Mouse (Mus musculus) neural tube, embryonic 15.5 days (tissue): Measurements from ENCODE around the gene Tars2. TPM values are rescaled to one million over a fixed set of nuclear protein-coding genes. Genes with fewer than 3 reads are reported as not detected.
"Not testable (repeated sequence)": the region's sequence is repeated elsewhere in the genome, so short reads cannot be mapped to it uniquely, and the experiment has no call there.

Source experiments
- ATAC-seq: fragments of 200-750 bp; cut with Nextera tagmentation; 2 replicates; pipeline ENCODE4 v1.8.0; 2017; ENCODE audit warnings: mild to moderate bottlenecking, moderate TSS enrichment, moderate library complexity; ENCODE audit not compliant: low FRiP score
- H3K27ac ChIP-seq: fragments of 300-500 bp; sonication (generic); replicated peaks from 2 replicates; pipeline ENCODE4 v1.5.1; 2015; ENCODE audit warnings: mild to moderate bottlenecking, inconsistent platforms
- H3K27me3 ChIP-seq: fragments of 300-500 bp; sonication (generic); replicated peaks from 2 replicates; pipeline ENCODE4 v1.6.1; 2015; ENCODE audit warnings: inconsistent platforms
- H3K36me3 ChIP-seq: fragments of 300-500 bp; sonication (generic); 2 replicates; pipeline ENCODE4 v1.6.1; 2015; ENCODE audit warnings: inconsistent platforms
- H3K4me1 ChIP-seq: fragments of 300-500 bp; sonication (generic); 2 replicates; pipeline ENCODE4 v1.6.1; 2015; ENCODE audit warnings: inconsistent platforms
- H3K4me2 ChIP-seq: fragments of 300-500 bp; sonication (generic); 2 replicates; pipeline ENCODE4 v1.6.1; 2015; ENCODE audit warnings: inconsistent platforms, mild to moderate bottlenecking, moderate library complexity
- H3K4me3 ChIP-seq: fragments of 300-500 bp; sonication (generic); replicated peaks from 2 replicates; pipeline ENCODE4 v1.5.1; 2015; ENCODE audit warnings: mild to moderate bottlenecking, inconsistent platforms
- H3K9ac ChIP-seq: fragments of 300-500 bp; sonication (generic); replicated peaks from 2 replicates; pipeline ENCODE4 v1.6.1; 2015; ENCODE audit warnings: mild to moderate bottlenecking, inconsistent platforms
- H3K9me3 ChIP-seq: fragments of 300-500 bp; sonication (generic); replicated peaks from 2 replicates; pipeline ENCODE4 v1.6.1; 2016; ENCODE audit warnings: inconsistent platforms
- WGBS: fragments of 180-500 bp; shearing (Covaris S2); methylation state at CpG from one replicate; pipeline ENCODE4 v1.1.7; 2015; ENCODE audit warnings: mixed read lengths; 5-methylcytosine and 5-hydroxymethylcytosine counted together
- polyA plus RNA-seq: library from polyadenylated mRNA; unstranded; fragments of >200 nt; fragmentation: Nextera tagmentation; extraction: Ambion mirVana; gene quantifications from 2 replicates; pipeline ENCODE4 v1.2.1, GENCODE M21; 2015

The Tars2 gene
- polyA plus RNA-seq, result 49.4 and 52.7 TPM in 2 replicates

DNA sequence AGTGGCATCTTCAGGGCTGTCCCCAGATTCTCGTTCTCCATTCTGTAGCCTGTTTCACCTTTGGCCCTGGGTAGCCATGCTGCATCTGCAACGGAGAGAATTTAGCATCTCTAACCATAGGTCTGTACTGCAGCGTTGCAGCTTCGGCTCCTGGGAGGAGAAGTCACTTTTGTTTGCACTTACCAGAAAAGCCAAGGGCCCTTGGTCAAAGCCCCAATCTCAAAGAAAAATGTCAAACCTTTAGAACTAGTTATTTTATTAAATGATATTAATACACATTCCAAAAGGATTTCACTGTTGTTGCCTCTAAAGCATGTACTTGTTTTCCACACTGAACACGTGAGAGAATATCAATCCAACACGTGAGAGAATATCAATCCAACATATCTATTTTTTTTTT lies at the start of gene Tars2:
Tars2 (minus strand) TSS at position 101 of the 400 bp plus-strand sequence.
- no peak within 1 kb of the TSS for H3K4me3 ChIP-seq
- WGBS, result 89% methylated on average over 6 of the region's 6 CpGs
- H3K4me2 ChIP-seq, result no peak within 1 kb of the TSS
- peaks cover 4% of the 10 kb centered on the region for H3K4me1 ChIP-seq
- no peak for ATAC-seq
- H3K9ac ChIP-seq, result no peak within 1 kb of the TSS
- no peak within 1 kb of the TSS for H3K27ac ChIP-seq
- peaks cover 22% of the 10 kb centered on the region for H3K36me3 ChIP-seq
- no peaks in the 10 kb centered on the region for H3K27me3 ChIP-seq
- no peaks in the 10 kb centered on the region for H3K9me3 ChIP-seq

DNA sequence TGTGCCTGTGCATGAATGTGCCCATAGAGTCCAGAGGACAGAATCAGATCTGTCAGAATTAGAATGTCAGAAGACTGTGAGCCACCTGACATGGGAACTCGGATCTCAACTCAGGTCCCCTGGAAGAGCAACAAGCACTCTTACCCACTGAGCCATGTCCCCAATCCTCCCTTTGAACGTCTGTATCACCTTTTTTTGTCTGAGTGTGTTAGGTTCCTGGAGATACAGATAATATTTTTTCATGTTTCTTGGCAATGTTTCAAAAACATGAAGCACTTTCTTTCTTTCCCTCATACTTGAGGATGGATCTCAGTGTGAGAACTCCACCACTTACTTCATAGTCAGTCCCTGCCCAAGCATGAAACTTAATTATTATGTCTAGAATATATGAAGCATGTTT lies 48.4 kb upstream of the Tars2 start:
- Histone ChIP-seq H3K27me3 (no peaks in the 10 kb centered on the region), H3K9me3 (no peaks in the 10 kb centered on the region), H3K27ac (no peak overlapping the region), H3K4me2 (no peak overlapping the region), H3K4me3 (no peak overlapping the region), H3K36me3 (peaks cover 13% of the 10 kb centered on the region), H3K4me1 (0 out of 2 replicates have a peak, but pooled peaks cover 5% of the 10 kb centered on the region), H3K9ac (no peak overlapping the region)
- WGBS, result 74% methylated on average over 2 of the region's 2 CpGs
- no peak for ATAC-seq

- not testable (repeated sequence) for H3K27me3 ChIP-seq, H3K4me2 ChIP-seq, H3K27ac ChIP-seq, H3K4me1 ChIP-seq, ATAC-seq, H3K9me3 ChIP-seq, H3K9ac ChIP-seq, H3K4me3 ChIP-seq
- peaks cover 13% of the 10 kb centered on the region for H3K36me3 ChIP-seq
- WGBS, result 92% methylated on average over 6 of the region's 6 CpGs
Measured at GRCm38 (mm10) chr3:95807630-95808029, 47.6 kb upstream of the Tars2 start.

- no peak for ATAC-seq
- H3K9ac ChIP-seq, result no peak overlapping the region
- WGBS, result 91% methylated on average over 1 of the region's 1 CpGs
Measured at GRCm38 (mm10) chr3:95806677-95807076, 46.7 kb upstream of the Tars2 start.

GRCm38 (mm10) chr3:95803851-95804250 lies 43.8 kb upstream of the Tars2 start:
- Histone ChIP-seq H3K9ac (no peak overlapping the region), H3K36me3 (peaks cover 13% of the 10 kb centered on the region; the same call in 1 of the 2 replicates), H3K27me3 (no peaks in the 10 kb centered on the region), H3K4me1 (0 out of 2 replicates have a peak, but pooled peaks cover 5% of the 10 kb centered on the region), H3K4me3 (no peak overlapping the region), H3K9me3 (no peaks in the 10 kb centered on the region), H3K27ac (no peak overlapping the region), H3K4me2 (no peak overlapping the region)
- no peak for ATAC-seq
- 97% methylated on average over 4 of the region's 4 CpGs for WGBS

More at GRCm38 (mm10) chr3:95806677-95807076, 46.7 kb upstream of the Tars2 start:
- H3K9me3 ChIP-seq, result no peaks in the 10 kb centered on the region
- H3K27ac ChIP-seq, result no peak overlapping the region
- peaks cover 13% of the 10 kb centered on the region for H3K36me3 ChIP-seq
- H3K4me1 ChIP-seq, result 0 out of 2 replicates have a peak, but pooled peaks cover 5% of the 10 kb centered on the region
- H3K27me3 ChIP-seq, result no peaks in the 10 kb centered on the region
- no peak overlapping the region for H3K4me3 ChIP-seq
- H3K4me2 ChIP-seq, result no peak overlapping the region

DNA sequence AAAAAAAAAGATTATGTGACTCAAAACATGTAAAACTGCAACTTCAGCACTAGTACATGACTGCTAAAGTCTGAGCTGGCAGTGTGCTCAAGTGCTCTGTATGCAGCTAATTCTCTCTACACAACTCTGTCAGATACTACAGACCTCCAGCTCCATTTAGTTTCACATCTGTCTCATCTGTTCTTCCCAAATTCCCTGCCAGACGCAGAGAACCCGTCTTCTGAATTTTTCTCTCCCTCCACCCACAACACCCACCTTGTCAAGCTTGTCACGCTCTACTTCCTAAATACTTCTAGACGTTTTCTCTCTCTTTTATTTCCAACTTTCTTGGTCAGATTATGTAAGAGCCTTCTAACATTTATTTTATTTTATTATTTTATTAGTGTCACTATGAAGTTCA lies 38.8 kb upstream of the Tars2 start:
- Histone ChIP-seq H3K9ac (no peak overlapping the region), H3K4me2 (no peak overlapping the region), H3K4me1 (0 out of 2 replicates have a peak, but pooled peaks cover 2% of the 10 kb centered on the region), H3K27me3 (no peaks in the 10 kb centered on the region), H3K4me3 (no peak overlapping the region), H3K9me3 (no peaks in the 10 kb centered on the region), H3K36me3 (no peaks in the 10 kb centered on the region; the same call in 1 of the 2 replicates), H3K27ac (no peak overlapping the region)
- ATAC-seq, result no peak
- WGBS, result 88% methylated on average over 4 of the region's 4 CpGs

DNA sequence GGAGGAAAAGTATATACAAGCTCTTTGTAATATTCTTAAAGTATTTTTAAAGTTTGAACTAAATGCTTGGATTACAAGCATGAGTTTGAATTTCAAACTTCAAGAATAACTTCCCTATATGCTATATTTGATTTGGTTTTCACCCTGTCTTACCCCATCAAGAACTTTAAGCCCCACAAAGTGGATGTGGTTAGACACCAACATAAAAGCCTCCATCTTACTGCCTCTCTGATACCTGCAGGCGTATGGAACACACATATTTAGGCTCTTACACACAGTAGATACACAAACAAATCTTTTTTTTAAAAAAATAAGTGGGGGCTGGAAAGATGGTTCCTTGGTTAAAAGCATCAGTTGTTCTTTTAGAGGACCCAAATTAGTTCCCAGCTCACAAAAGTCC lies 34.3 kb upstream of the Tars2 start:
- H3K4me2 ChIP-seq, result no peak overlapping the region
- no peaks in the 10 kb centered on the region for H3K27me3 ChIP-seq
- ATAC-seq, result no peak
- no peaks in the 10 kb centered on the region for H3K36me3 ChIP-seq
- H3K9ac ChIP-seq, result no peak overlapping the region
- H3K9me3 ChIP-seq, result no peaks in the 10 kb centered on the region
- WGBS, result 89% methylated on average over 1 of the region's 1 CpGs
- H3K27ac ChIP-seq, result no peak overlapping the region
- 0 out of 2 replicates have a peak, but pooled peaks cover 2% of the 10 kb centered on the region for H3K4me1 ChIP-seq
- no peak overlapping the region for H3K4me3 ChIP-seq

GRCm38 (mm10) chr3:95793662-95794061 lies 33.7 kb upstream of the Tars2 start:
- no peak for ATAC-seq
- no peak overlapping the region for H3K9ac ChIP-seq
- no peaks in the 10 kb centered on the region for H3K36me3 ChIP-seq
- 89% methylated on average over 2 of the region's 2 CpGs for WGBS
- H3K4me2 ChIP-seq, result no peak overlapping the region
- 0 out of 2 replicates have a peak, but pooled peaks cover 2% of the 10 kb centered on the region for H3K4me1 ChIP-seq
- H3K27me3 ChIP-seq, result no peaks in the 10 kb centered on the region
- H3K27ac ChIP-seq, result no peak overlapping the region
- no peaks in the 10 kb centered on the region for H3K9me3 ChIP-seq
- no peak overlapping the region for H3K4me3 ChIP-seq

DNA sequence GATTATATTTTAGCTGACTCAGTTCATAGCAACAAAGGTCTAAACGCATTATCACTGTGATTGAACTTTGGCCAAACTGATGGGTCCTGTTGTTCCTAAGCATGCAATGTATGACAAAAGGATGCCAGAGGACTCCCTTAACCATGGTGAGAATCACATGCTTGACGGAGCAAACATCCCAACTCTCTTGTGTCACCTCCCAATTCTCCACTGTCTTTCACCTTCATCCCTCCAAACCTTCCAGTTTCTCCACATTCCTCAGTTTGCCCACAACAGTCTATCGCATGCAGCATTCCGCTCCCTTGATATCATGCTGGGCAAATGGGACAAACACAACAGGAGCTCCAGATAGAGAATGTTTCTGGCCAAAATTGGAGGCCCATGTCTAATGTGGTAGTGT lies 25.5 kb upstream of the Tars2 start:
- WGBS, result 93% methylated on average over 4 of the region's 4 CpGs
- no peak overlapping the region for H3K27ac ChIP-seq
- no peak overlapping the region for H3K4me2 ChIP-seq
- H3K9me3 ChIP-seq, result no peaks in the 10 kb centered on the region
- no peaks in the 10 kb centered on the region for H3K27me3 ChIP-seq
- H3K9ac ChIP-seq, result no peak overlapping the region
- H3K36me3 ChIP-seq, result peaks cover 55% of the 10 kb centered on the region
- no peaks in the 10 kb centered on the region for H3K4me1 ChIP-seq
- no peak for ATAC-seq
- no peak overlapping the region for H3K4me3 ChIP-seq

DNA sequence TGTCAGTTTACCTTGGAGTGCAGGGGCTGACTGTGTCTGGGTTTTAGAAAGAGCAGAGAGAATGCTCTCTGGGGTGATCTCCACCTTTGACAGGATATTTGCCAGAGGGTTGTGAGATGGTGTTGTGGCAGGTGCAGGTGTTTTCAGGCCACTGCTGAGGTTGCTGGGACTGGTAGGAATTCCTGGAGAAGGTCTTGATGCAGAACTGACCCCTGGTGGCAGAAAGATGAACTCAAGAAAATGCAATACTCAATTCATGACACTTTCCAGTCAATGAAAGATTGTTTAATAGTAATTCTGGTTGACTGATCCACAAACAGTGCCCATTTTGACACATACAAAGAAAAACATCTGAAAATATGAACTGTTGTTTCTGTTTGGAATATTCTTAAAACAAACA lies 12.0 kb upstream of the Tars2 start:
- no peak overlapping the region for H3K27ac ChIP-seq
- no peaks in the 10 kb centered on the region for H3K27me3 ChIP-seq
- H3K9ac ChIP-seq, result no peak overlapping the region
- H3K4me3 ChIP-seq, result no peak overlapping the region
- H3K4me1 ChIP-seq, result no peaks in the 10 kb centered on the region
- no peaks in the 10 kb centered on the region for H3K9me3 ChIP-seq
- ATAC-seq, result no peak
- no peak overlapping the region for H3K4me2 ChIP-seq
- H3K36me3 ChIP-seq, result peaks cover 55% of the 10 kb centered on the region

GRCm38 (mm10) chr3:95765534-95765933 lies 5.5 kb upstream of the Tars2 start:
- peaks cover 60% of the 10 kb centered on the region for H3K36me3 ChIP-seq
- no peaks in the 10 kb centered on the region for H3K9me3 ChIP-seq
- H3K4me1 ChIP-seq, result no peaks in the 10 kb centered on the region
- H3K27me3 ChIP-seq, result no peaks in the 10 kb centered on the region
- no peak overlapping the region for H3K27ac ChIP-seq
- H3K4me3 ChIP-seq, result no peak overlapping the region
- 94% methylated on average over 10 of the region's 10 CpGs for WGBS
- H3K9ac ChIP-seq, result no peak overlapping the region
- H3K4me2 ChIP-seq, result no peak overlapping the region
- no peak for ATAC-seq

GRCm38 (mm10) chr3:95763811-95764210 lies 3.8 kb upstream of the Tars2 start:
- no peak for ATAC-seq
- Histone ChIP-seq H3K9me3 (no peaks in the 10 kb centered on the region), H3K27me3 (no peaks in the 10 kb centered on the region), H3K4me1 (no peaks in the 10 kb centered on the region), H3K4me3 (no peak overlapping the region), H3K36me3 (peaks cover 52% of the 10 kb centered on the region), H3K27ac (no peak overlapping the region), H3K4me2 (no peak overlapping the region), H3K9ac (no peak overlapping the region)
- 79% methylated on average over 10 of the region's 10 CpGs for WGBS

DNA sequence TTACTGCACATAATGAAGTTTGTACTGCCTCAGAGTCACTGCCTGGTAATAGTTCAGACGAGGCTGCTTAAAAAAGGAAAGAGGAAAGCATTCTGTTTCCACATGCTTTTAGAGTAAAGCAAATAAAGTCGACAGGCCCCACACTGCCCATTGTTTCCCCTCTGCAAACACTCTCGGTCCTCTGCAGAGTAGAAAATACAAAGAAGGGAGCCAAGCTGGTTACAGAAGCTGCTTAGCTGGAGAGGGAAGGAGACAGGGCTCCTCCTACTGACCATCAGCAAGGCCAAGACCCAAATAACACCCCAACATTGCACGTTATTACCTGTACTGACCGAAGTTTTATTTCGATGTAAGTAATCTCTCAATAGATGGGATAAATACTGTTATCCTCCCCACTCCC lies 3.0 kb upstream of the Tars2 start:
- Histone ChIP-seq H3K9me3 (no peaks in the 10 kb centered on the region), H3K9ac (no peak overlapping the region), H3K4me3 (no peak overlapping the region), H3K36me3 (peaks cover 44% of the 10 kb centered on the region), H3K4me1 (no peaks in the 10 kb centered on the region), H3K27me3 (no peaks in the 10 kb centered on the region), H3K27ac (no peak overlapping the region), H3K4me2 (no peak overlapping the region)
- no peak for ATAC-seq
- WGBS, result 51% methylated on average over 6 of the region's 6 CpGs
